Mouse (Mus musculus): Measurements from ENCODE around the gene Tbc1d22a.
A peak's percentile ranks its signal among the peaks of the same experiment; 100 is the strongest.

The Tbc1d22a gene

GRCm38 (mm10) chr15:86213753-86214548 lies at the start of gene Tbc1d22a:
Gene Tbc1d22a, plus strand, starts transcription at chr15:86214459.
- peak; percentile 96 to 97 for DNase-seq

GRCm38 (mm10) chr15:86164718-86165345 lies 49.4 kb upstream of the Tbc1d22a start:
- DNase-seq = no peak

GRCm38 (mm10) chr15:86165811-86166590 lies 48.3 kb upstream of the Tbc1d22a start:
- DNase-seq = no peak

GRCm38 (mm10) chr15:86167032-86167655 lies 47.1 kb upstream of the Tbc1d22a start:
- DNase-seq = peak; percentile 34 to 44

GRCm38 (mm10) chr15:86167787-86168504 lies 46.3 kb upstream of the Tbc1d22a start:
- DNase-seq = no peak

GRCm38 (mm10) chr15:86168505-86168867 lies 45.8 kb upstream of the Tbc1d22a start:
- no peak for DNase-seq

GRCm38 (mm10) chr15:86168941-86169816 lies 45.1 kb upstream of the Tbc1d22a start:
- no peak for DNase-seq

- DNase-seq = no peak
These were observed 44.5 kb upstream of the Tbc1d22a start for GRCm38 (mm10) chr15:86169817-86170110.

GRCm38 (mm10) chr15:86171316-86171715 lies 42.9 kb upstream of the Tbc1d22a start:
- DNase-seq = no peak

- DNase-seq = peak in 1 of 2 experiments; percentile 38
These were observed 42.1 kb upstream of the Tbc1d22a start for GRCm38 (mm10) chr15:86172124-86172523.

GRCm38 (mm10) chr15:86172526-86172925 lies 41.7 kb upstream of the Tbc1d22a start:
- peak; percentile 31 to 38 for DNase-seq

- no peak for DNase-seq
These were observed 40.9 kb upstream of the Tbc1d22a start for GRCm38 (mm10) chr15:86173136-86173985.

GRCm38 (mm10) chr15:86175253-86176050 lies 38.8 kb upstream of the Tbc1d22a start:
- no peak for DNase-seq

GRCm38 (mm10) chr15:86176166-86176565 lies 38.1 kb upstream of the Tbc1d22a start:
- no peak for DNase-seq

GRCm38 (mm10) chr15:86176771-86177702 lies 37.2 kb upstream of the Tbc1d22a start:
- peak; percentile 48 to 51 for DNase-seq

GRCm38 (mm10) chr15:86177703-86178251 lies 36.5 kb upstream of the Tbc1d22a start:
- peak; percentile 78 to 90 for DNase-seq

- no peak for DNase-seq
These were observed 35.7 kb upstream of the Tbc1d22a start for GRCm38 (mm10) chr15:86178594-86178993.

GRCm38 (mm10) chr15:86180427-86180826 lies 33.8 kb upstream of the Tbc1d22a start:
- no peak for DNase-seq
